Mouse (Mus musculus) heart, embryonic 15.5 days (tissue): ENCODE results near the gene Scnn1b. TPM values are rescaled to one million over a fixed set of nuclear protein-coding genes. Genes with fewer than 3 reads are reported as not detected.
A peak's percentile ranks its signal among the peaks of the same experiment; 100 is the strongest.

Experiments
- ATAC-seq: fragments of 200-750 bp; cut with Nextera tagmentation; replicated peaks from 2 replicates; pipeline ENCODE4 v1.8.0; 2017; ENCODE audit warnings: low read depth, moderate TSS enrichment; ENCODE audit not compliant: insufficient number of reproducible peaks, insufficient read depth, low FRiP score
- H3K27ac ChIP-seq: fragments of 300-500 bp; sonication (generic); 2 replicates; pipeline ENCODE4 v1.5.1; 2015; ENCODE audit warnings: mild to moderate bottlenecking, inconsistent platforms
- H3K27me3 ChIP-seq: fragments of 300-500 bp; sonication (generic); 2 replicates; pipeline ENCODE4 v1.6.1; 2015; ENCODE audit warnings: inconsistent platforms
- H3K36me3 ChIP-seq: fragments of 300-500 bp; sonication (generic); 2 replicates; pipeline ENCODE4 v1.6.1; 2015; ENCODE audit warnings: mild to moderate bottlenecking, inconsistent platforms
- H3K4me1 ChIP-seq: fragments of 300-500 bp; sonication (generic); replicated peaks from 2 replicates; pipeline ENCODE4 v1.6.1; 2015; ENCODE audit warnings: inconsistent platforms
- H3K4me2 ChIP-seq: fragments of 300-500 bp; sonication (generic); 2 replicates; pipeline ENCODE4 v1.6.1; 2015; ENCODE audit warnings: inconsistent platforms, mild to moderate bottlenecking, moderate library complexity
- H3K4me3 ChIP-seq: fragments of 300-500 bp; sonication (generic); 2 replicates; pipeline ENCODE4 v1.5.1; 2015; ENCODE audit warnings: mild to moderate bottlenecking, inconsistent platforms
- H3K9ac ChIP-seq: fragments of 300-500 bp; sonication (generic); 2 replicates; pipeline ENCODE4 v1.6.1; 2015; ENCODE audit warnings: mild to moderate bottlenecking, inconsistent platforms
- H3K9me3 ChIP-seq: fragments of 300-500 bp; sonication (generic); replicated peaks from 2 replicates; pipeline ENCODE4 v1.6.1; 2016; ENCODE audit warnings: inconsistent platforms
- WGBS: fragments of 180-500 bp; shearing (Covaris S2); methylation state at CpG from one replicate; pipeline ENCODE4 v1.1.7; 2015; ENCODE audit warnings: mixed read lengths; 5-methylcytosine and 5-hydroxymethylcytosine counted together
- polyA plus RNA-seq: library from polyadenylated mRNA; unstranded; fragments of >200 nt; fragmentation: Nextera tagmentation; extraction: Ambion mirVana; gene quantifications from 2 replicates; pipeline ENCODE4 v1.2.1, GENCODE M21; 2015

Scnn1b gene
- polyA plus RNA-seq: 0.28 and 0.86 TPM in 2 replicates

- Histone ChIP-seq H3K4me2 (peak within 1 kb of the TSS; percentile 57), H3K4me1 (peaks cover 5% of the 10 kb centered on the region; the same call in 1 of the 2 replicates), H3K27me3 (peaks cover 37% of the 10 kb centered on the region), H3K4me3 (peak within 1 kb of the TSS; percentile 33), H3K9me3 (no peaks in the 10 kb centered on the region), H3K36me3 (no peaks in the 10 kb centered on the region), H3K27ac (no peak within 1 kb of the TSS), H3K9ac (no peak within 1 kb of the TSS)
- ATAC-seq: no peak
- WGBS: 3% methylated on average over 39 of the region's 42 CpGs
Measured at GRCm38 (mm10) chr7:121864858-121865585, at the start of gene Scnn1b. Gene Scnn1b, plus strand, starts transcription at chr7:121865038.

DNA sequence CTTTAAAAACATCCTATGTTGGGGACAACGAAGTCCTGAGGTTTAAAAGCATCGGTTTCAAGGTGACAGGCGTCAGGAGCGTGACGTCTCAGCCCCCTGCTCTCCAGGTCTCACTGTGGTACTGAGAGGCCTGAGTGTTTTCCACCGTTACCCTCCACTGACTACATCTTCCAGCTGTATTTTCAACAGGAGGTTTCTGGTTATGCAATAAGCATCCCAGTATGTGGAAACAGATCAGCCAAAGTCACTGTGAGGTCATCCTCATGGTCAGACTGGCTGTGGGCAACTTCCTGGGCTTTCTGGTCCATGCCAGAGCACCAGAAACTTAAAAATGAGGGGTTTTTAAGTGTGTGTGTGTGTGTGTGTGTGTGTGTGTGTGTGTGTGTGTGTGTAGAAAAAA lies 43.2 kb upstream of the Scnn1b start:
- WGBS: 83% methylated on average over 6 of the region's 6 CpGs
- Histone ChIP-seq H3K4me2 (no peak overlapping the region), H3K9me3 (no peaks in the 10 kb centered on the region), H3K4me3 (no peak overlapping the region), H3K27ac (no peak overlapping the region), H3K36me3 (no peaks in the 10 kb centered on the region), H3K27me3 (no peaks in the 10 kb centered on the region), H3K9ac (no peak overlapping the region), H3K4me1 (no peaks in the 10 kb centered on the region)
- no peak for ATAC-seq

- no peak overlapping the region for H3K9ac ChIP-seq
- ATAC-seq: no peak
- H3K36me3 ChIP-seq: no peaks in the 10 kb centered on the region
- 83% methylated on average over 1 of the region's 1 CpGs for WGBS
- H3K4me2 ChIP-seq: no peak overlapping the region
- H3K27me3 ChIP-seq: no peaks in the 10 kb centered on the region
- no peaks in the 10 kb centered on the region for H3K9me3 ChIP-seq
- H3K4me1 ChIP-seq: no peaks in the 10 kb centered on the region
- H3K4me3 ChIP-seq: no peak overlapping the region
- H3K27ac ChIP-seq: no peak overlapping the region
Measured at GRCm38 (mm10) chr7:121828481-121828880, 36.4 kb upstream of the Scnn1b start.

GRCm38 (mm10) chr7:121835392-121835791 lies 29.4 kb upstream of the Scnn1b start:
- no peaks in the 10 kb centered on the region for H3K36me3 ChIP-seq
- no peak overlapping the region for H3K9ac ChIP-seq
- H3K4me1 ChIP-seq: peaks cover 2% of the 10 kb centered on the region
- no peak overlapping the region for H3K27ac ChIP-seq
- H3K4me2 ChIP-seq: no peak overlapping the region
- no peaks in the 10 kb centered on the region for H3K27me3 ChIP-seq
- 80% methylated on average over 7 of the region's 7 CpGs for WGBS
- H3K9me3 ChIP-seq: no peaks in the 10 kb centered on the region
- no peak for ATAC-seq
- H3K4me3 ChIP-seq: no peak overlapping the region

- no peak for ATAC-seq
- Histone ChIP-seq H3K36me3 (no peaks in the 10 kb centered on the region), H3K9ac (no peak overlapping the region), H3K9me3 (no peaks in the 10 kb centered on the region), H3K4me1 (peaks cover 5% of the 10 kb centered on the region), H3K27ac (no peak overlapping the region), H3K4me2 (no peak overlapping the region), H3K27me3 (no peaks in the 10 kb centered on the region), H3K4me3 (no peak overlapping the region)
- WGBS: 79% methylated on average over 7 of the region's 7 CpGs
Measured at GRCm38 (mm10) chr7:121836827-121837226, 28.0 kb upstream of the Scnn1b start.

GRCm38 (mm10) chr7:121840810-121841209 lies 24.0 kb upstream of the Scnn1b start:
- Histone ChIP-seq H3K27ac (peak overlapping the region; percentile 80), H3K9ac (no peak overlapping the region), H3K9me3 (no peaks in the 10 kb centered on the region), H3K36me3 (no peaks in the 10 kb centered on the region), H3K27me3 (no peaks in the 10 kb centered on the region), H3K4me2 (peak overlapping the region; percentile 34; the same call in 1 of the 2 replicates), H3K4me1 (peaks cover 5% of the 10 kb centered on the region), H3K4me3 (no peak overlapping the region)
- ATAC-seq: peak; percentile 65
- 27% methylated on average over 7 of the region's 7 CpGs for WGBS

DNA sequence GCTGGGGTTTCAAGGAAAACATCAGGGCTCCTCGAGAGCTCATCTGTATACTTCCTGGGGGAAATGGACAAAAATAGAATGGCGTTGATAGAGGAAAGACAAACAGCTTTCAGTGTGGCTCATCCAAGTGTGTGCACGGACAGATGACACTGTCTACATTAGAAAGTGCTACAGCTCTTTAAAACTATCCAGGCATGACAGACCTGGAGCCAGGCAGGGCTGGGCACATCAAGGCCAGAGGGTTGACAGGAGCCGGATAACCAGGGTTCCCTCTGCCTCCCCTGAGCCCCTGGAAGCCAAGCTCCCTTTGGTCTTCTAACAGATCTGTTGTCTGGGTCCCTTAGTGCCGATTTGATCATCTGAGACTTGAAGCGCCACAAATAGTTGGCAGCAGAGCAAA lies 22.6 kb upstream of the Scnn1b start:
- Histone ChIP-seq H3K4me2 (no peak overlapping the region), H3K27me3 (no peaks in the 10 kb centered on the region), H3K9me3 (no peaks in the 10 kb centered on the region), H3K4me3 (no peak overlapping the region), H3K9ac (no peak overlapping the region), H3K36me3 (no peaks in the 10 kb centered on the region), H3K27ac (no peak overlapping the region), H3K4me1 (peaks cover 5% of the 10 kb centered on the region)
- ATAC-seq: no peak
- WGBS: 27% methylated on average over 6 of the region's 6 CpGs

DNA sequence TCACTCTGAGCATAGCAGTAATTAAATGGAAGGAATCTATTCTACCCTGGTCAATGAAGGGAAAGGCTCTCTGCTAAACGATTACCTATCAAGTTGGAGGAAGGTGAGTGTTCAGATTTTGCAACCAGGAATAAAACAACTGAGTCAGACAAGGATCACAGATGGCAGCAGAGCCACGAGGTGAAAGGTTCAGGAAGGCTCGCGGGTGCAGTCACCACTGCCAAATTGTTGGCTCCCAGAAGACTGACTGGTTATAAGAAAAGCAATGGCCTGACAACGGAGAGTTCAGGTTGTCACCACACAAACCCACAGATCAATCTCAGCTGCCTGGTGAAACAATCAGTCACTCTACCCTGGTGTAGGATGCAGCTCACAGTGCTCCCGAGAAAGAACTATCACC lies 18.9 kb upstream of the Scnn1b start:
- WGBS: 58% methylated on average over 6 of the region's 6 CpGs
- no peaks in the 10 kb centered on the region; the same call in 1 of the 2 replicates for H3K4me1 ChIP-seq
- no peak overlapping the region for H3K27ac ChIP-seq
- no peaks in the 10 kb centered on the region for H3K27me3 ChIP-seq
- H3K36me3 ChIP-seq: no peaks in the 10 kb centered on the region
- no peak overlapping the region for H3K4me3 ChIP-seq
- ATAC-seq: no peak
- H3K9me3 ChIP-seq: no peaks in the 10 kb centered on the region
- H3K9ac ChIP-seq: no peak overlapping the region
- H3K4me2 ChIP-seq: no peak overlapping the region

DNA sequence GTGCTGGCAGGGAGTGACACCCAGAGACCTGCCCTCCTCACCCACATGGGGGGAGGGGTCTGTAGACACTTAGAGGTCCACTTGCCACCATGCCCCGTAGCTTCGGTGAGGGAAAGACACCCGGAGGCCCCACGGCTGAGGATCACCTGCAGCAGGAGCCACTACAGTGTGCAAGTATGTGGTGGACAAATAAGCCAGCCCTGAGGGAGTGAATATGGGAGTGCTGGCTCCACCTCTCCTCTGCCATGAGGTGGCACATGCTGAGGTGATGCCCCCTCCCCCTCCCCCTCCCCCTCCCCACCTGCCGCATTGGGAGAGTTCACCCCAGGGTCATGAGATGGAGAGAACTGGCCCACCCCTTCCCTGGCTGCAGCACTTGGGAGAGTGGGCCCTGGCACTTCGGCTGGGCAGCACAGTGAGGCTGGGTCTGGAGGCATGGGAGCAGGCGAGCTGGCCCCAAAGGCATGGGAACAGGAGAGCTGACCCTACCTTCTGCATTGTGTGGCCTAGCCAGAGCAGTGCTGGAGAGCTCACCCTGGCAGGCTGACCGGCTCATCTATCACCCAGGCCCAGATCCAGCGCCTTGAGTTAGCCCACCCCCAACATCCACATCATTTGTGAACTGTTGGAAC lies 16.2 kb upstream of the Scnn1b start:
- H3K36me3 ChIP-seq: no peaks in the 10 kb centered on the region
- H3K9ac ChIP-seq: no peak overlapping the region
- no peak overlapping the region for H3K27ac ChIP-seq
- WGBS: 73% methylated on average over 9 of the region's 9 CpGs
- H3K4me2 ChIP-seq: no peak overlapping the region
- no peak overlapping the region for H3K4me3 ChIP-seq
- no peak for ATAC-seq
- H3K4me1 ChIP-seq: no peaks in the 10 kb centered on the region
- no peaks in the 10 kb centered on the region for H3K27me3 ChIP-seq
- H3K9me3 ChIP-seq: no peaks in the 10 kb centered on the region

DNA sequence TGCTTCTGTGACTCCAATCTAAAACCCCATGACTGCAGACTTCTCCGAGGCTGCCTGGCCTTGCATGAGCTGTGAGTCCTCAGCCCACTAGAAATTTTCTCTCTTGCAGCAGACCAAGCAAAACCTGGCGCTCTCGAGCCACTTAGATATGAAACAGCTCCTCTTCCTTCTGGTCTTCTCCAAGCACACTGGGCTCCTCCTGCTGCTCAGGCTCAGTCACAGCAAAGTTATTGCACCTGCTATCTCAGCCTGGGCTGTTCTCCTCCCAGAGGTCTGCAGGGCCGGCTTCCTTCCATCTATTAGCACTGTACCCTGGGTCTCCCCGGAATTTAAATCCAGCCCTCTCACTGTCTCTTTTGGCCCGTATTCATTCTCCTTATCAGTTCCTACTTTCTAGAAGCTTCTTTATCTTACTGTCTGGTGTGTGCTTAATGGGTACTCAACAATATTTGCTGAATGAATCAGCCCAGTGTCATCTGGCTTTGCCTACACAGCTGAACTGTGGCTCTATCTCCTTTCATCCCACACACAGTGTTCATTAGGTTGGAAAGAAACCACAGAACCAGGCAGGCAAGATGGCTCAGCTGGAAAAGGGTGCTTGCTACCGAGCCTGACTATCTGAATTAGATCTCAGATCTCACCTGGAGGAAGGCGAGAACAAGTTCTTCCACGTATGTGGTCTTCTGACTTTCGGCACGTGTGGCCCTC lies 7.5 kb upstream of the Scnn1b start:
- Histone ChIP-seq H3K27ac (no peak overlapping the region), H3K4me1 (no peaks in the 10 kb centered on the region), H3K9ac (no peak overlapping the region), H3K9me3 (no peaks in the 10 kb centered on the region), H3K4me3 (no peak overlapping the region), H3K36me3 (no peaks in the 10 kb centered on the region), H3K4me2 (no peak overlapping the region), H3K27me3 (no peaks in the 10 kb centered on the region)
- WGBS: 59% methylated on average over 11 of the region's 11 CpGs
- no peak for ATAC-seq

DNA sequence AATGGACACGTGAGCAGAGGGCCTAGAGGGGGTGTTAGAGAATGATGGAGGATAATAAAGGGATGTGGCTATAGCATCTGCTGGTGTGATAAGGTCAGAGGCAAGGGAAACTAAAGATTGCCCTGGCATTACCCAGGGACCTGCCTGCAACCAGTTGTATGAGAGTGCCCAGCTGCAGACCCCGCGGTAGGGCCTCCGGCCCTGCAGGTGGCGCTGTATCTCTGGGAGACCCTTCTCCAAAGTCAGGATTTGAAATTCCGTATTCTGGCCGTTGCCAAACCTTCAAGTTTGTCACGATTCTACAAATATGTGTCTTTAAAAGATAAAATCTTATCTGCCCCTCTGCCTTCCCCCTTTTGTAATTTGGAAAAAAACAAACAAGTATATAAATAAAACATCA lies 5.9 kb upstream of the Scnn1b start:
- Histone ChIP-seq H3K4me2 (no peak overlapping the region), H3K27me3 (peaks cover 11% of the 10 kb centered on the region), H3K36me3 (no peaks in the 10 kb centered on the region), H3K9ac (no peak overlapping the region), H3K9me3 (no peaks in the 10 kb centered on the region), H3K27ac (no peak overlapping the region), H3K4me1 (no peaks in the 10 kb centered on the region), H3K4me3 (no peak overlapping the region)
- 73% methylated on average over 8 of the region's 8 CpGs for WGBS
- ATAC-seq: no peak
